In the genomic region with DNA sequence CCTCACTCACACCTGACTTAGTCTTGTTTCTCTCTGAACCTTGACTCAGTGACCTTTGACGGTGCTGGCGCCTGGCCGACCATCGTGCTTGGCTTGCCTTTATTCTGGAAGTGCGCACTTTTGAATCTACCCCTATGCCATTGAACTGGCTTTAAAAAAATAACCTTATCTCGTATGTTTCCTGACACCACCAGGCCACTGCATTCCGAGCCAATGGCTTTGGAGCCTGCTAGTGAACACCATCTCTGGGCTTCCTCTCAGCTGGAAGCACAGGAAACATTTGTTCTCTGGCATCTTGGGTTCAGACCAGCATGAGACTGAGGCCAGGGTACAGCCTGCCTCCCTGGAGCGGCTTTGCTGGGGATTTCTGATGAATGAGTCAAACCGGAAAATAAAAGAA, we compare ENCODE assay signal across 8 mouse cellular contexts. TPM values are rescaled to one million over a fixed set of nuclear protein-coding genes. Genes with fewer than 3 reads are reported as not detected.
DNase-seq lines count a peak whose midpoint lies in the region; ATAC-seq and TF ChIP-seq lines count a peak whose summit lies in the region.

No protein-coding gene starts in this region.

- peak; percentile 84 to 89 for DNase-seq in adrenal gland, postnatal 36 days
- DNase-seq in liver = peak; percentile 17
- no peak for DNase-seq in stomach, postnatal 0 days (ENCODE audit: low spot score)
- DNase-seq in right cerebral cortex, adult 2 months (ENCODE audit: low spot score in 2 of 2) = no peak

- TF ChIP-seq CTCF in stomach, postnatal 0 days (IDR thresholded peaks at IDR 0.05; ENCODE audit: low read depth) = no peak

- no peak for ATAC-seq in intestine, embryonic 16.5 days
- ATAC-seq in intestine, embryonic 15.5 days = no peak
- ATAC-seq in heart, embryonic 11.5 days (replicated peaks; ENCODE audit: insufficient number of reproducible peaks, low FRiP score, low TSS enrichment) = peak; percentile 56; the same call in 1 of the 2 replicates
- peak; percentile 35; the same call in 1 of the 2 replicates for ATAC-seq in stomach, postnatal 0 days (ENCODE audit: low FRiP score, low TSS enrichment)
- no peak for ATAC-seq in midbrain, embryonic 16.5 days

- no peaks in the 10 kb centered on the region for H3K9me3 ChIP-seq in intestine, embryonic 16.5 days (ENCODE audit: control insufficient read depth, low read length)
- no peaks in the 10 kb centered on the region for H3K9me3 ChIP-seq in intestine, embryonic 15.5 days
- no peaks in the 10 kb centered on the region for H3K9me3 ChIP-seq in heart, embryonic 11.5 days (replicated peaks; ENCODE audit: control insufficient read depth, low read length)
- no peaks in the 10 kb centered on the region for H3K9me3 ChIP-seq in stomach, postnatal 0 days (ENCODE audit: control insufficient read depth, low read length)
- H3K9me3 ChIP-seq in midbrain, embryonic 16.5 days (replicated peaks; ENCODE audit: control insufficient read depth, low read length, poor library complexity, severe bottlenecking) = no peaks in the 10 kb centered on the region

- H3K4me3 ChIP-seq in intestine, embryonic 16.5 days (ENCODE audit: low read length) = no peak overlapping the region
- no peak overlapping the region for H3K4me3 ChIP-seq in intestine, embryonic 15.5 days (replicated peaks)
- H3K4me3 ChIP-seq in heart, embryonic 11.5 days (ENCODE audit: low read depth, low read length) = no peak overlapping the region
- no peak overlapping the region for H3K4me3 ChIP-seq in stomach, postnatal 0 days (ENCODE audit: low read depth, low read length)
- H3K4me3 ChIP-seq in midbrain, embryonic 16.5 days (ENCODE audit: low read depth, low read length) = no peak overlapping the region

- WGBS in intestine, embryonic 16.5 days = 72% methylated on average over 9 of the region's 9 CpGs
- 63% methylated on average over 9 of the region's 9 CpGs for WGBS in intestine, embryonic 15.5 days
- WGBS in heart, embryonic 11.5 days (ENCODE audit: insufficient replicate concordance) = 47% methylated on average over 9 of the region's 9 CpGs
- 47% methylated on average over 9 of the region's 9 CpGs for WGBS in stomach, postnatal 0 days
- 70% methylated on average over 9 of the region's 9 CpGs for WGBS in midbrain, embryonic 16.5 days

- peaks cover 13% of the 10 kb centered on the region for H3K4me1 ChIP-seq in intestine, embryonic 16.5 days (ENCODE audit: control insufficient read depth, insufficient read depth, low read length)
- peaks cover 21% of the 10 kb centered on the region for H3K4me1 ChIP-seq in intestine, embryonic 15.5 days (replicated peaks)
- H3K4me1 ChIP-seq in heart, embryonic 11.5 days (ENCODE audit: control insufficient read depth, insufficient read depth, low read length) = peaks cover 21% of the 10 kb centered on the region
- H3K4me1 ChIP-seq in stomach, postnatal 0 days (replicated peaks; ENCODE audit: control insufficient read depth, insufficient read depth) = peaks cover 7% of the 10 kb centered on the region; the same call in 1 of the 2 replicates
- H3K4me1 ChIP-seq in midbrain, embryonic 16.5 days (ENCODE audit: control insufficient read depth, insufficient read depth, low read length) = peaks cover 11% of the 10 kb centered on the region

- TF ChIP-seq EP300 in stomach, postnatal 0 days (optimal IDR thresholded peaks at IDR 0.05) = peak; percentile 78

- H3K27ac ChIP-seq in intestine, embryonic 16.5 days (ENCODE audit: low read length) = peak overlapping the region; percentile 43; the same call in 1 of the 2 replicates
- no peak overlapping the region for H3K27ac ChIP-seq in intestine, embryonic 15.5 days
- H3K27ac ChIP-seq in heart, embryonic 11.5 days (ENCODE audit: low read depth, low read length) = peak overlapping the region; percentile 47
- H3K27ac ChIP-seq in stomach, postnatal 0 days (replicated peaks) = no peak overlapping the region
- H3K27ac ChIP-seq in midbrain, embryonic 16.5 days (ENCODE audit: low read length) = no peak overlapping the region

- H3K36me3 ChIP-seq in intestine, embryonic 16.5 days (ENCODE audit: control insufficient read depth, insufficient read depth, low read length) = no peaks in the 10 kb centered on the region
- no peaks in the 10 kb centered on the region for H3K36me3 ChIP-seq in intestine, embryonic 15.5 days
- H3K36me3 ChIP-seq in heart, embryonic 11.5 days (ENCODE audit: control insufficient read depth, insufficient read depth, low read length) = no peaks in the 10 kb centered on the region
- H3K36me3 ChIP-seq in stomach, postnatal 0 days (ENCODE audit: control insufficient read depth, insufficient read depth, low read length) = no peaks in the 10 kb centered on the region
- H3K36me3 ChIP-seq in midbrain, embryonic 16.5 days (ENCODE audit: control insufficient read depth, insufficient read depth, low read length) = no peaks in the 10 kb centered on the region

- no peak overlapping the region for H3K9ac ChIP-seq in intestine, embryonic 16.5 days (ENCODE audit: low read depth, low read length)
- H3K9ac ChIP-seq in intestine, embryonic 15.5 days = no peak overlapping the region
- no peak overlapping the region for H3K9ac ChIP-seq in heart, embryonic 11.5 days (ENCODE audit: low read depth, low read length)
- no peak overlapping the region for H3K9ac ChIP-seq in stomach, postnatal 0 days (ENCODE audit: low read length)
- no peak overlapping the region for H3K9ac ChIP-seq in midbrain, embryonic 16.5 days (ENCODE audit: low read depth, low read length)

- no peak overlapping the region for H3K4me2 ChIP-seq in intestine, embryonic 16.5 days (ENCODE audit: low read depth, low read length)
- H3K4me2 ChIP-seq in intestine, embryonic 15.5 days (replicated peaks) = no peak overlapping the region
- H3K4me2 ChIP-seq in heart, embryonic 11.5 days = no peak overlapping the region
- no peak overlapping the region for H3K4me2 ChIP-seq in stomach, postnatal 0 days (replicated peaks; ENCODE audit: low read depth)
- no peak overlapping the region for H3K4me2 ChIP-seq in midbrain, embryonic 16.5 days (ENCODE audit: low read length)

- H3K27me3 ChIP-seq in intestine, embryonic 16.5 days (replicated peaks; ENCODE audit: control insufficient read depth, insufficient read depth, low read length) = no peaks in the 10 kb centered on the region
- no peaks in the 10 kb centered on the region for H3K27me3 ChIP-seq in intestine, embryonic 15.5 days (replicated peaks)
- H3K27me3 ChIP-seq in heart, embryonic 11.5 days (ENCODE audit: control insufficient read depth, insufficient read depth, low read length) = no peaks in the 10 kb centered on the region
- H3K27me3 ChIP-seq in stomach, postnatal 0 days (ENCODE audit: control insufficient read depth, insufficient read depth, low read length) = no peaks in the 10 kb centered on the region
- no peaks in the 10 kb centered on the region for H3K27me3 ChIP-seq in midbrain, embryonic 16.5 days (ENCODE audit: control insufficient read depth, insufficient read depth, low read depth, low read length)

RNA-seq across cellular contexts. Expression of a gene that starts 25.9 kb away (rescaled TPM):
- polyA plus RNA-seq in intestine, embryonic 16.5 days (2015; fragmentation: Nextera tagmentation; extraction: Ambion mirVana) = 14.4 and 15.9 TPM in 2 replicates
- 12.9 and 15.9 TPM in 2 replicates for polyA plus RNA-seq in intestine, embryonic 15.5 days (2015; fragmentation: Nextera tagmentation; extraction: Ambion mirVana)
- 10 to 100 TPM; 17.0 to 20.7 TPM for total RNA-seq in adrenal gland, postnatal 36 days (2021)
- polyA plus RNA-seq in heart, embryonic 11.5 days (2014; fragmentation: Nextera tagmentation; extraction: Ambion mirVana) = 8.8 and 10.6 TPM in 2 replicates
- polyA plus RNA-seq in stomach, postnatal 0 days (2015; fragmentation: Nextera tagmentation; extraction: Ambion mirVana) = 6.6 and 7.3 TPM in 2 replicates
- 40.2 and 42.0 TPM in 2 replicates for polyA plus RNA-seq in midbrain, embryonic 16.5 days (2015; fragmentation: Nextera tagmentation; extraction: Ambion mirVana)

Comparison
In these comparisons a context has a peak if more than half of its experiments do, and no peak if none do; other contexts are left out.
1. H3K27ac ChIP-seq: peak in intestine, embryonic 16.5 days (single experiment) and heart, embryonic 11.5 days (single experiment); none in intestine, embryonic 15.5 days (single experiment), stomach, postnatal 0 days (single experiment) and midbrain, embryonic 16.5 days (single experiment).
2. ATAC-seq: peak in heart, embryonic 11.5 days (single experiment) and stomach, postnatal 0 days (single experiment); none in intestine, embryonic 16.5 days (single experiment), intestine, embryonic 15.5 days (single experiment) and midbrain, embryonic 16.5 days (single experiment).
3. DNase-seq: peak in adrenal gland, postnatal 36 days (2 of 2) and liver (single experiment); none in stomach, postnatal 0 days (single experiment) and right cerebral cortex, adult 2 months (0 of 2).